8 mouse cellular contexts compared by ENCODE assay signal in genomic region chr10:25432351-25432750, GRCm38 (mm10).
DNase-seq lines count a peak whose midpoint lies in the region; ATAC-seq and TF ChIP-seq lines count a peak whose summit lies in the region.

No protein-coding gene starts in this region.

- peak; percentile 24; the same call in 1 of the 2 replicates for ATAC-seq in heart, embryonic 16.5 days (replicated peaks; ENCODE audit: extremely low read depth, insufficient read depth, low FRiP score)
- ATAC-seq in liver, embryonic 16.5 days (ENCODE audit: low read depth) = no peak
- no peak for ATAC-seq in hindbrain, embryonic 12.5 days (ENCODE audit: low FRiP score)

- TF ChIP-seq CTCF in cerebellum, adult 2 months (IDR thresholded peaks at IDR 0.05; ENCODE audit: borderline replicate concordance, insufficient read depth, low read depth, low read length) = no peak

- 63% methylated on average over 10 of the region's 10 CpGs for WGBS in embryonic facial prominence, embryonic 10.5 days
- 12% methylated on average over 10 of the region's 10 CpGs for WGBS in heart, embryonic 16.5 days
- WGBS in liver, embryonic 16.5 days (ENCODE audit: insufficient replicate concordance) = 51% methylated on average over 10 of the region's 10 CpGs
- 65% methylated on average over 10 of the region's 10 CpGs for WGBS in hindbrain, embryonic 12.5 days
- 68% methylated on average over 10 of the region's 10 CpGs for WGBS in cerebellum, adult 2 months

- TF ChIP-seq POLR2A in cerebellum, adult 2 months (IDR thresholded peaks at IDR 0.05; ENCODE audit: borderline replicate concordance, insufficient read depth, low read length) = no peak

- no peaks in the 10 kb centered on the region for H3K9me3 ChIP-seq in embryonic facial prominence, embryonic 10.5 days
- no peaks in the 10 kb centered on the region for H3K9me3 ChIP-seq in heart, embryonic 16.5 days (replicated peaks; ENCODE audit: control insufficient read depth, low read length)
- no peaks in the 10 kb centered on the region for H3K9me3 ChIP-seq in liver, embryonic 16.5 days (replicated peaks; ENCODE audit: control insufficient read depth, low read length)
- no peaks in the 10 kb centered on the region for H3K9me3 ChIP-seq in hindbrain, embryonic 12.5 days (replicated peaks)

- DNase-seq in 3134 (ENCODE audit: extremely low read depth, insufficient read length, low spot score) = peak; percentile 19
- DNase-seq in embryonic facial prominence, embryonic 10.5 days (ENCODE audit: low spot score) = no peak
- no peak for DNase-seq in layer of hippocampus, adult 8-10 months (ENCODE audit: low spot score in 2 of 2)
- no peak for DNase-seq in left cerebral cortex, postnatal 4 days
- DNase-seq in cerebellum, adult 2 months = no peak

- H3K36me3 ChIP-seq in embryonic facial prominence, embryonic 10.5 days (replicated peaks) = no peaks in the 10 kb centered on the region
- no peaks in the 10 kb centered on the region for H3K36me3 ChIP-seq in heart, embryonic 16.5 days (ENCODE audit: control insufficient read depth, insufficient read depth)
- no peaks in the 10 kb centered on the region for H3K36me3 ChIP-seq in liver, embryonic 16.5 days (ENCODE audit: control insufficient read depth, insufficient read depth)
- H3K36me3 ChIP-seq in hindbrain, embryonic 12.5 days = no peaks in the 10 kb centered on the region

- intact Hi-C loops in left cerebral cortex, postnatal 4 days (cut with DNase I) = no loop called here

- peak overlapping the region; percentile 64 for H3K4me2 ChIP-seq in heart, embryonic 16.5 days (ENCODE audit: low read depth, low read length)
- 0 out of 2 replicates have a peak overlapping the region, but pooled peaks have one; percentile 17 for H3K4me2 ChIP-seq in liver, embryonic 16.5 days (ENCODE audit: low read depth, low read length)
- H3K4me2 ChIP-seq in hindbrain, embryonic 12.5 days (replicated peaks) = no peak overlapping the region

- peak overlapping the region; percentile 51; the same call in 1 of the 2 replicates for H3K27ac ChIP-seq in embryonic facial prominence, embryonic 10.5 days (replicated peaks)
- peak overlapping the region; percentile 82 for H3K27ac ChIP-seq in heart, embryonic 16.5 days (ENCODE audit: low read length)
- H3K27ac ChIP-seq in liver, embryonic 16.5 days (ENCODE audit: low read length) = no peak overlapping the region
- H3K27ac ChIP-seq in hindbrain, embryonic 12.5 days = no peak overlapping the region
- H3K27ac ChIP-seq in cerebellum, adult 2 months (ENCODE audit: insufficient read depth, low read length) = no peak overlapping the region

- H3K27me3 ChIP-seq in embryonic facial prominence, embryonic 10.5 days (replicated peaks; ENCODE audit: low read depth, poor library complexity, severe bottlenecking) = no peaks in the 10 kb centered on the region
- no peaks in the 10 kb centered on the region for H3K27me3 ChIP-seq in heart, embryonic 16.5 days (ENCODE audit: control insufficient read depth, insufficient read depth, low read length)
- no peaks in the 10 kb centered on the region for H3K27me3 ChIP-seq in liver, embryonic 16.5 days (ENCODE audit: control insufficient read depth, insufficient read depth, low read depth, low read length)
- no peaks in the 10 kb centered on the region for H3K27me3 ChIP-seq in hindbrain, embryonic 12.5 days
- no peaks in the 10 kb centered on the region for H3K27me3 ChIP-seq in cerebellum, adult 2 months (ENCODE audit: control insufficient read depth, insufficient read depth, low read length)

- H3K9ac ChIP-seq in heart, embryonic 16.5 days (ENCODE audit: low read length) = peak overlapping the region; percentile 57
- no peak overlapping the region for H3K9ac ChIP-seq in liver, embryonic 16.5 days (ENCODE audit: low read depth, low read length)
- no peak overlapping the region for H3K9ac ChIP-seq in hindbrain, embryonic 12.5 days

- peaks cover 59% of the 10 kb centered on the region for H3K4me1 ChIP-seq in embryonic facial prominence, embryonic 10.5 days
- H3K4me1 ChIP-seq in heart, embryonic 16.5 days (ENCODE audit: control insufficient read depth, insufficient read depth, low read length) = peaks cover 61% of the 10 kb centered on the region
- peaks cover 9% of the 10 kb centered on the region for H3K4me1 ChIP-seq in liver, embryonic 16.5 days (ENCODE audit: control insufficient read depth, low read depth, low read length)
- H3K4me1 ChIP-seq in hindbrain, embryonic 12.5 days = peaks cover 15% of the 10 kb centered on the region; the same call in 1 of the 2 replicates
- no peaks in the 10 kb centered on the region for H3K4me1 ChIP-seq in cerebellum, adult 2 months (ENCODE audit: control insufficient read depth, insufficient read depth, low read length)

- no peak overlapping the region for H3K4me3 ChIP-seq in embryonic facial prominence, embryonic 10.5 days
- H3K4me3 ChIP-seq in heart, embryonic 16.5 days (ENCODE audit: low read length) = peak overlapping the region; percentile 46
- no peak overlapping the region for H3K4me3 ChIP-seq in liver, embryonic 16.5 days (ENCODE audit: low read depth, low read length)
- no peak overlapping the region for H3K4me3 ChIP-seq in hindbrain, embryonic 12.5 days
- H3K4me3 ChIP-seq in cerebellum, adult 2 months (replicated peaks; ENCODE audit: insufficient read depth, low read depth, low read length) = no peak overlapping the region

Comparison
In these comparisons a context has a peak if more than half of its experiments do, and no peak if none do; other contexts are left out.
1. H3K27ac ChIP-seq: peak in embryonic facial prominence, embryonic 10.5 days (single experiment) and heart, embryonic 16.5 days (single experiment); none in liver, embryonic 16.5 days (single experiment), hindbrain, embryonic 12.5 days (single experiment) and cerebellum, adult 2 months (single experiment).